Mouse (Mus musculus) E14TG2a.4 (cell line): ENCODE data around the gene Dctn1.

Experiments
- CTCF ChIP-seq: conservative IDR thresholded peaks from 2 replicates; pipeline ENCODE4 v1.5.1; 2014; ENCODE audit warnings: low read length
- NANOG ChIP-seq: IDR thresholded peaks from 2 replicates; pipeline ENCODE4 v1.6.1; 2014; ENCODE audit warnings: borderline replicate concordance, low read length, mixed read lengths
- POU5F1 ChIP-seq: IDR thresholded peaks from 2 replicates; pipeline ENCODE4 v1.6.1; 2014; ENCODE audit warnings: low read length, borderline replicate concordance

GRCm38 (mm10) chr6:83137576-83137950 lies 28.2 kb upstream of the Dctn1 start:
- TF ChIP-seq CTCF (no peak), NANOG (no peak), POU5F1 (no peak)
